Mouse (Mus musculus) cortical plate, adult 2 months (tissue): Measurements from ENCODE around the gene Slc17a5.

Experiments used
- CTCF ChIP-seq: fragments of 200-500 bp; IDR thresholded peaks from 2 replicates; pipeline ENCODE4 v1.5.1; 2011; ENCODE audit warnings: mild to moderate bottlenecking, control low read depth, low read length; ENCODE audit not compliant: insufficient read depth; ENCODE audit errors: extremely low read depth
- POLR2A ChIP-seq: fragments of 200-500 bp; IDR thresholded peaks from 2 replicates; pipeline ENCODE4 v1.6.1; 2011; ENCODE audit warnings: mild to moderate bottlenecking, low read length, control low read depth; ENCODE audit not compliant: insufficient read depth; ENCODE audit errors: extremely low read depth

- no peak for TF ChIP-seq CTCF
- TF ChIP-seq POLR2A, result no peak
Observed at GRCm38 (mm10) chr9:78493171-78493570, 94.7 kb downstream of the Slc17a5 start.
